Mouse (Mus musculus) right cerebral cortex, postnatal 10 days (tissue): Measurements from ENCODE around the gene Fabp6.
A peak's percentile ranks its signal among the peaks of the same experiment; 100 is the strongest.

Experiments used
- DNase-seq, 2 experiments: peaks; one replicate each; pipeline ENCODE4 v3.0.0; 2021; ENCODE audit warnings: low spot score in 2 of 2

Fabp6 gene

GRCm38 (mm10) chr11:43589530-43590072 is 11.7 kb downstream of the Fabp6 start:
- DNase-seq, result no peak

- peak in 1 of 2 experiments; percentile 72 for DNase-seq
Observed at GRCm38 (mm10) chr11:43586324-43587090, 14.8 kb downstream of the Fabp6 start, which contains the start of gene 4933415A04Rik. Gene 4933415A04Rik, plus strand, starts transcription at chr11:43587040.

- DNase-seq, result no peak
Observed at GRCm38 (mm10) chr11:43585211-43586005, 15.9 kb downstream of the Fabp6 start.

GRCm38 (mm10) chr11:43577713-43578478 is 23.4 kb downstream of the Fabp6 start:
- DNase-seq, result no peak

- no peak for DNase-seq
Observed at GRCm38 (mm10) chr11:43575376-43576151, 25.8 kb downstream of the Fabp6 start.

GRCm38 (mm10) chr11:43575061-43575375 is 26.3 kb downstream of the Fabp6 start:
- DNase-seq, result no peak

GRCm38 (mm10) chr11:43569595-43569994 is 31.7 kb downstream of the Fabp6 start:
- peak; percentile 65 to 71 for DNase-seq

- DNase-seq, result no peak
Observed at GRCm38 (mm10) chr11:43569188-43569587, 32.2 kb downstream of the Fabp6 start.

- no peak for DNase-seq
Observed at GRCm38 (mm10) chr11:43568263-43568662, 33.1 kb downstream of the Fabp6 start.

GRCm38 (mm10) chr11:43566696-43567095 is 34.6 kb downstream of the Fabp6 start:
- no peak for DNase-seq

- DNase-seq, result no peak
Observed at GRCm38 (mm10) chr11:43565852-43566251, 35.5 kb downstream of the Fabp6 start.

GRCm38 (mm10) chr11:43565414-43565813 is 35.9 kb downstream of the Fabp6 start:
- DNase-seq, result no peak

- no peak for DNase-seq
Observed at GRCm38 (mm10) chr11:43563654-43564244, 37.6 kb downstream of the Fabp6 start.

GRCm38 (mm10) chr11:43559515-43560292 is 41.6 kb downstream of the Fabp6 start:
- DNase-seq, result peak; percentile 79 to 86

- DNase-seq, result no peak
Observed at GRCm38 (mm10) chr11:43556538-43556937, 44.8 kb downstream of the Fabp6 start.

GRCm38 (mm10) chr11:43552675-43553074 is 48.7 kb downstream of the Fabp6 start:
- DNase-seq, result no peak

GRCm38 (mm10) chr11:43551756-43552155 is 49.6 kb downstream of the Fabp6 start:
- no peak for DNase-seq

- peak; percentile 51 for DNase-seq
Observed at GRCm38 (mm10) chr11:43549701-43550100, 51.6 kb downstream of the Fabp6 start.

GRCm38 (mm10) chr11:43548657-43549435 is 52.5 kb downstream of the Fabp6 start:
- DNase-seq, result no peak
